Mouse (Mus musculus) embryonic fibroblast, embryonic 13.5 days (primary cell): Measurements from ENCODE around the gene Perm1.

Experiments
- CTCF ChIP-seq: IDR thresholded peaks from 2 replicates; pipeline ENCODE4 v1.5.1; 2011; ENCODE audit warnings: mild to moderate bottlenecking, control low read depth, low read length, moderate library complexity, borderline replicate concordance; ENCODE audit not compliant: insufficient read depth
- POLR2A ChIP-seq: IDR thresholded peaks from 2 replicates; pipeline ENCODE4 v1.6.1; 2011; ENCODE audit warnings: low read depth, mild to moderate bottlenecking, control low read depth, low read length, moderate library complexity

DNA sequence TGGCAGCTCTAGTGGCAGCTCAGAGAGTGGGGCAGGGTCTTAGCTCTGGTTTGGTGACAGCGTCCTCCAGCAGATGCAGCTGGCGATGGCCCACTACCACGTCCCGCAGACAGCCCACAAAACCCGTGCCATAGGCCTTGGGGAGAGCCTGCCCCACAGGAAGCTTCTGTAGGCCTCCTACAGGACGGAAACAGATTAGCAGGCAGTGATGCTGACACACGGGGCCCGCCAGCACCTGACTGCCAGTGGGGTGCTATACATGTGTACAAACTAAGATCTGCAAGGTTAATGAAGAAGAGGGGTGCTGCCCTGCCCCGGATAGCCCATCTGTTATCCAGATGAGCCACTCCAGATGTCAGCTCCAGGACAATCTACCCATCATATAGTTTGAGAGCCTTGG, 49.2 kb upstream of the Perm1 start:
- TF ChIP-seq CTCF (no peak), POLR2A (no peak)
